Mouse (Mus musculus): Measurements from ENCODE around the gene Naa25.

Naa25 gene

GRCm38 (mm10) chr5:121397187-121398145 lies at the start of gene Naa25:
Gene Naa25, plus strand, starts transcription at chr5:121397936.
- peak; percentile 96 for DNase-seq (ENCODE audit: low read depth, low spot score)

- no peak for DNase-seq (ENCODE audit: low read depth, low spot score)
Measured at GRCm38 (mm10) chr5:121359229-121359628, 38.5 kb upstream of the Naa25 start.

GRCm38 (mm10) chr5:121361696-121362095 lies 36.0 kb upstream of the Naa25 start:
- no peak for DNase-seq (ENCODE audit: low read depth, low spot score)

- no peak for DNase-seq (ENCODE audit: low read depth, low spot score)
Measured at GRCm38 (mm10) chr5:121363441-121363840, 34.3 kb upstream of the Naa25 start.

- DNase-seq (ENCODE audit: low read depth, low spot score), result no peak
Measured at GRCm38 (mm10) chr5:121366449-121367225, 31.1 kb upstream of the Naa25 start.

- DNase-seq (ENCODE audit: low read depth, low spot score), result no peak
Measured at GRCm38 (mm10) chr5:121367255-121367654, 30.5 kb upstream of the Naa25 start.

- no peak for DNase-seq (ENCODE audit: low read depth, low spot score)
Measured at GRCm38 (mm10) chr5:121371712-121372111, 26.0 kb upstream of the Naa25 start.

GRCm38 (mm10) chr5:121374790-121375189 lies 22.9 kb upstream of the Naa25 start:
- no peak for DNase-seq (ENCODE audit: low read depth, low spot score)

- DNase-seq (ENCODE audit: low read depth, low spot score), result peak; percentile 24
Measured at GRCm38 (mm10) chr5:121376972-121377371, 20.8 kb upstream of the Naa25 start.

- no peak for DNase-seq (ENCODE audit: low read depth, low spot score)
Measured at GRCm38 (mm10) chr5:121378678-121379256, 19.0 kb upstream of the Naa25 start.

GRCm38 (mm10) chr5:121380692-121381091 lies 17.0 kb upstream of the Naa25 start:
- DNase-seq (ENCODE audit: low read depth, low spot score), result peak; percentile 24

- peak; percentile 42 for DNase-seq (ENCODE audit: low read depth, low spot score)
Measured at GRCm38 (mm10) chr5:121383857-121384756, 13.6 kb upstream of the Naa25 start.

- peak; percentile 36 for DNase-seq (ENCODE audit: low read depth, low spot score)
Measured at GRCm38 (mm10) chr5:121384757-121385460, 12.8 kb upstream of the Naa25 start.

- DNase-seq (ENCODE audit: low read depth, low spot score), result peak; percentile 88
Measured at GRCm38 (mm10) chr5:121385461-121386119, 12.1 kb upstream of the Naa25 start, which contains the start of gene Trafd1. Gene Trafd1, minus strand, starts transcription at chr5:121385632.

GRCm38 (mm10) chr5:121386120-121386909 lies 11.4 kb upstream of the Naa25 start:
- DNase-seq (ENCODE audit: low read depth, low spot score), result no peak

GRCm38 (mm10) chr5:121387126-121387525 lies 10.6 kb upstream of the Naa25 start:
- DNase-seq (ENCODE audit: low read depth, low spot score), result no peak

GRCm38 (mm10) chr5:121389106-121389505 lies 8.6 kb upstream of the Naa25 start:
- no peak for DNase-seq (ENCODE audit: low read depth, low spot score)

GRCm38 (mm10) chr5:121389691-121390090 lies 8.0 kb upstream of the Naa25 start:
- DNase-seq (ENCODE audit: low read depth, low spot score), result no peak

Data from retina, postnatal 7 days (tissue).